Mouse (Mus musculus): Measurements from ENCODE around the gene Isoc2b. TPM values are rescaled to one million over a fixed set of nuclear protein-coding genes. Genes with fewer than 3 reads are reported as not detected.

The Isoc2b gene
- 3.8 and 4.2 TPM in 2 replicates for polyA plus RNA-seq (2011; ENCODE audit: insufficient read depth, insufficient read length, low read depth, missing spikeins)

DNA sequence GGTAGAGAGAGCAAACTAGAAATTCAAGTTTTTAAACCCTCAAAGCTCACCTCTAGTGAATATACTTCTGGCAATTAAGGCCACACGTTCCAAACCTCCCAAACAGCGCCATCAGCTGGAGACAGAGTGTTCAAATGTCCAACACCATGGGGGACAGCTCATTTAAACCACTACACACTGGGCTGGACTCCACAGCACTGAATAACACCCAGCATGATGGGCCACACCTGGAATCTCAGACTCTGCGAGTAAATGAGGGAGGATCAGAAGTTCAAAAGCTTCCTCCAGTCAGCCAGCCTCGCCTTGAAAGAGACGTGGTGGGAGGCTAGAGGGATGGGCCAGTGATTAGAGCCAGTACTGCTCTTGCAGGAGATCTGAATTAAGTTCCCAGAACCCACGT is at the start of gene Isoc2b:
Gene Isoc2b (minus strand): TSS at position 126 of the 400 bp plus-strand sequence.
- TF ChIP-seq CTCF (IDR thresholded peaks at IDR 0.05; ENCODE audit: low read depth, low read length): no peak
- TF ChIP-seq EP300 (IDR thresholded peaks at IDR 0.05; ENCODE audit: insufficient read depth, low read depth, low read length): no peak
- TF ChIP-seq POLR2A (IDR thresholded peaks at IDR 0.05; ENCODE audit: insufficient read depth, low read length): no peak
- Histone ChIP-seq H3K4me1 (ENCODE audit: control insufficient read depth, insufficient read depth, low read length) (no peaks in the 10 kb centered on the region), H3K27me3 (ENCODE audit: control insufficient read depth, insufficient read depth, low read length, poor library complexity, severe bottlenecking) (no peaks in the 10 kb centered on the region), H3K9ac (ENCODE audit: low read depth, poor library complexity, severe bottlenecking) (no peak within 1 kb of the TSS), H3K27ac (ENCODE audit: insufficient read depth, low read length) (no peak within 1 kb of the TSS), H3K4me3 (ENCODE audit: low read depth, low read length) (no peak within 1 kb of the TSS), H3K36me3 (ENCODE audit: control insufficient read depth, insufficient read depth, low read length, poor library complexity, severe bottlenecking) (no peaks in the 10 kb centered on the region), H3K9me3 (replicated peaks; ENCODE audit: control insufficient read depth, insufficient read depth, low read length, poor library complexity, severe bottlenecking) (no peaks in the 10 kb centered on the region)

DNA sequence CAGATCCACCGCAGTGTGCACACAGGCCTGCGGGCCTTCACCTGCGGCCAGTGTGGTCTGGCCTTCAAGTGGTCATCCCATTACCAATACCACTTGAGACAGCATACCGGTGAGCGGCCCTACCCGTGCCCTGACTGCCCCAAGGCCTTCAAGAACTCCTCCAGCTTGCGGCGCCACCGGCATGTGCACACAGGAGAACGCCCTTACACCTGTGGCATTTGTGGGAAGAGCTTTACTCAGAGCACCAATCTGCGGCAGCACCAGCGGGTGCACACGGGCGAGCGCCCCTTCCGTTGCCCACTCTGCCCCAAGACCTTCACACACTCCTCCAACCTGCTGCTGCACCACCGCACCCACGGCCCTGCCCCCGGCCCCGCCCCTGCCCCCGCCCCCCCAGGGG is 49.0 kb upstream of the Isoc2b start:
- Histone ChIP-seq H3K9me3 (replicated peaks; ENCODE audit: control insufficient read depth, insufficient read depth, low read length, poor library complexity, severe bottlenecking) (no peaks in the 10 kb centered on the region), H3K4me1 (ENCODE audit: control insufficient read depth, insufficient read depth, low read length) (no peaks in the 10 kb centered on the region), H3K9ac (ENCODE audit: low read depth, poor library complexity, severe bottlenecking) (0 out of 2 replicates have a peak overlapping the region, but pooled peaks have one; percentile 1), H3K36me3 (ENCODE audit: control insufficient read depth, insufficient read depth, low read length, poor library complexity, severe bottlenecking) (no peaks in the 10 kb centered on the region), H3K27me3 (ENCODE audit: control insufficient read depth, insufficient read depth, low read length, poor library complexity, severe bottlenecking) (no peaks in the 10 kb centered on the region), H3K27ac (ENCODE audit: insufficient read depth, low read length) (no peak overlapping the region), H3K4me3 (ENCODE audit: low read depth, low read length) (peak overlapping the region; percentile 9; the same call in 1 of the 2 replicates)
- TF ChIP-seq POLR2A (IDR thresholded peaks at IDR 0.05; ENCODE audit: insufficient read depth, low read length) (no peak), CTCF (IDR thresholded peaks at IDR 0.05; ENCODE audit: low read depth, low read length) (no peak), EP300 (IDR thresholded peaks at IDR 0.05; ENCODE audit: insufficient read depth, low read depth, low read length) (no peak)

GRCm38 (mm10) chr7:4918681-4919080 is 48.6 kb upstream of the Isoc2b start:
- Histone ChIP-seq H3K4me1 (ENCODE audit: control insufficient read depth, insufficient read depth, low read length) (no peaks in the 10 kb centered on the region), H3K4me3 (ENCODE audit: low read depth, low read length) (0 out of 2 replicates have a peak overlapping the region, but pooled peaks have one; percentile 9), H3K9ac (ENCODE audit: low read depth, poor library complexity, severe bottlenecking) (no peak overlapping the region), H3K9me3 (replicated peaks; ENCODE audit: control insufficient read depth, insufficient read depth, low read length, poor library complexity, severe bottlenecking) (no peaks in the 10 kb centered on the region), H3K27me3 (ENCODE audit: control insufficient read depth, insufficient read depth, low read length, poor library complexity, severe bottlenecking) (no peaks in the 10 kb centered on the region), H3K36me3 (ENCODE audit: control insufficient read depth, insufficient read depth, low read length, poor library complexity, severe bottlenecking) (no peaks in the 10 kb centered on the region), H3K27ac (ENCODE audit: insufficient read depth, low read length) (no peak overlapping the region)
- TF ChIP-seq POLR2A (IDR thresholded peaks at IDR 0.05; ENCODE audit: insufficient read depth, low read length) (no peak), CTCF (IDR thresholded peaks at IDR 0.05; ENCODE audit: low read depth, low read length) (no peak), EP300 (IDR thresholded peaks at IDR 0.05; ENCODE audit: insufficient read depth, low read depth, low read length) (no peak)

- no peak overlapping the region for H3K9ac ChIP-seq (ENCODE audit: low read depth, poor library complexity, severe bottlenecking)
- H3K4me3 ChIP-seq (ENCODE audit: low read depth, low read length): no peak overlapping the region
- no peaks in the 10 kb centered on the region for H3K27me3 ChIP-seq (ENCODE audit: control insufficient read depth, insufficient read depth, low read length, poor library complexity, severe bottlenecking)
- TF ChIP-seq EP300 (IDR thresholded peaks at IDR 0.05; ENCODE audit: insufficient read depth, low read depth, low read length): no peak
- no peaks in the 10 kb centered on the region for H3K4me1 ChIP-seq (ENCODE audit: control insufficient read depth, insufficient read depth, low read length)
- no peaks in the 10 kb centered on the region for H3K9me3 ChIP-seq (replicated peaks; ENCODE audit: control insufficient read depth, insufficient read depth, low read length, poor library complexity, severe bottlenecking)
- no peak overlapping the region for H3K27ac ChIP-seq (ENCODE audit: insufficient read depth, low read length)
- H3K36me3 ChIP-seq (ENCODE audit: control insufficient read depth, insufficient read depth, low read length, poor library complexity, severe bottlenecking): no peaks in the 10 kb centered on the region
These were observed 47.4 kb upstream of the Isoc2b start for GRCm38 (mm10) chr7:4917494-4917893.

DNA sequence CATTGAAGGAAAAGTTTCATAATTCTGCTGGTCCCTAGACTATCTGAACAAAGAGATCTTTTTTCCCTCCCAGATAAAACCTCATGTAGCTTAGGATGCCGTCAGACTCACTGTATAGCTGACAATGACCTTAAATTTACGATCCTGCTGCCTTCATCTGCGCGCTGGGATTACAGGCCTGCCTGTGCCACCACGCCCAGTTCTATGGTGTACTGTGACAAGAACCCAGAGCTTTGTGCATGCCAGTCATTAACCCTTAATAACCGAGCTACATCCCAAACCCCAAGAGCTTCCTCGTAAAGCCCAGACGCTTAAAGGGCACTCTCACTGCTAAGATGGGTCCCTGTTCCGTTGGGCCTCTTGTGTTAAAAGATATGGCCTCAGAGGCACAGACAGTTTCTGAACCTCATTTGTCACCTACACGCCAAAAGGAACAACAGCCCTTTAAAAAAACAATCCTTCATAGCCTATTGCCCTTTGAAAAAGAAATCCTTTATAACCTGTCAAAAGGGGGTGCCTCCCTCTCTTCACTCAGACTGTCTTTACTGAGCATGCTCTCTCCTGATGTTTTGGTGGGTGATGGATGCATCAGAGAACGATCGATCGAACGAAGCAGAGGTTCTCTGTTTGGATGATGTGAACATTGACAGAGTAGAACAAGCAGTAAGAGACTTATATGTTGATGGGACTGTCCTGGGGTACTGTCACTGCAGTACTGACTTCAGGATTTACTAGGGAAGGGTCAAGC is 45.8 kb upstream of the Isoc2b start:
- Histone ChIP-seq H3K36me3 (ENCODE audit: control insufficient read depth, insufficient read depth, low read length, poor library complexity, severe bottlenecking) (no peaks in the 10 kb centered on the region), H3K9me3 (replicated peaks; ENCODE audit: control insufficient read depth, insufficient read depth, low read length, poor library complexity, severe bottlenecking) (no peaks in the 10 kb centered on the region), H3K4me1 (ENCODE audit: control insufficient read depth, insufficient read depth, low read length) (no peaks in the 10 kb centered on the region), H3K4me3 (ENCODE audit: low read depth, low read length) (peak overlapping the region; percentile 92), H3K27me3 (ENCODE audit: control insufficient read depth, insufficient read depth, low read length, poor library complexity, severe bottlenecking) (no peaks in the 10 kb centered on the region), H3K27ac (ENCODE audit: insufficient read depth, low read length) (no peak overlapping the region), H3K9ac (ENCODE audit: low read depth, poor library complexity, severe bottlenecking) (peak overlapping the region; percentile 96)
- TF ChIP-seq CTCF (IDR thresholded peaks at IDR 0.05; ENCODE audit: low read depth, low read length) (no peak), EP300 (IDR thresholded peaks at IDR 0.05; ENCODE audit: insufficient read depth, low read depth, low read length) (no peak)

DNA sequence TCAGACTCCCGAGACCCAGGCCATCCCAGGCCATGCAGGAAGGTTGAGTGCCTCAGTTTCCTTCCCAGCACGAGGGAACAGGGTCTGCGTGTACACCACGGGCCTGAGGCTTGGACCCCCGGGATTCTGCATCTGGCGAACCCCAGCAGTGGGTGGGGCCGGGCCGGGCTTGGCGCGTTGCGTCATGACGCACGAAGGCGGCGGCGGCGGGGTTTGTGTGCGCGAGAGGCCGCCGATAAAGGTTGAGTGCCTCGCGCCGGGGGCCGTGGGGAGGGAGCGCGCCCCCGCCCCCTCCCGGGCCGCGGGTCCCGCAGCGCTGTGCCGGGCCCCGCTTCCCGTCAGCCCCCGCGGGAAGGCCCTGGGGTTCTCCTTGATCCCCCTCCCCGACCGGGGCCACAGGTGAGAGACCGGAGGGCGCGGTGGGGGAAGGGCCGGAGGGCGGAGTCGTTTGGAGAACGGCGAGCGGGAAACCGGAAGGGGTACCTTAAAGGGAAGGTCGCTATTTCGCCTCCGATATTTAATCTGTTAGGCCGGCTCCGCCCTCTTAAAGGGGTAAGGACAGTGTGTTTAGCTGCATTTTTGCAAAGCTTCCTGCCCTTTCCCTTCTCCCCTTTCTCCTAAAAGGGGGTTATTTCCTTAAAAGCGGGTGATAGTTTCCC is 45.1 kb upstream of the Isoc2b start, which contains the start of gene Zfp628:
Gene Zfp628 (plus strand): TSS at position 211 of the 659 bp plus-strand sequence.
- peaks cover 1% of the 10 kb centered on the region for H3K4me1 ChIP-seq (ENCODE audit: control insufficient read depth, insufficient read depth, low read length)
- TF ChIP-seq POLR2A (IDR thresholded peaks at IDR 0.05; ENCODE audit: insufficient read depth, low read length) (peak; percentile 78), CTCF (IDR thresholded peaks at IDR 0.05; ENCODE audit: low read depth, low read length) (no peak), EP300 (IDR thresholded peaks at IDR 0.05; ENCODE audit: insufficient read depth, low read depth, low read length) (no peak)
- peak within 1 kb of the TSS; percentile 47 for H3K27ac ChIP-seq (ENCODE audit: insufficient read depth, low read length)
- H3K9me3 ChIP-seq (replicated peaks; ENCODE audit: control insufficient read depth, insufficient read depth, low read length, poor library complexity, severe bottlenecking): no peaks in the 10 kb centered on the region
- no peaks in the 10 kb centered on the region for H3K36me3 ChIP-seq (ENCODE audit: control insufficient read depth, insufficient read depth, low read length, poor library complexity, severe bottlenecking)
- H3K4me3 ChIP-seq (ENCODE audit: low read depth, low read length): peak within 1 kb of the TSS; percentile 92
- no peaks in the 10 kb centered on the region for H3K27me3 ChIP-seq (ENCODE audit: control insufficient read depth, insufficient read depth, low read length, poor library complexity, severe bottlenecking)
- H3K9ac ChIP-seq (ENCODE audit: low read depth, poor library complexity, severe bottlenecking): peak within 1 kb of the TSS; percentile 96

Measured in ES-Bruce4 (cell line).